Mouse (Mus musculus) gastrocnemius, adult 18-20 months (tissue): ENCODE data around the gene Gm20388. TPM values are rescaled to one million over a fixed set of nuclear protein-coding genes. Genes with fewer than 3 reads are reported as not detected.

Experiments used
- DNase-seq: peaks from one replicate; pipeline ENCODE4 v3.0.0; 2021; ENCODE audit warnings: low spot score
- total RNA-seq, 2 experiments: library from RNA; stranded (reverse); gene quantifications; 2 replicates each; pipeline ENCODE4 v1.2.3; 2021

Gm20388 gene
- total RNA-seq, 2 experiments from 2014 or later: 10.5 to 12.3 TPM

DNA sequence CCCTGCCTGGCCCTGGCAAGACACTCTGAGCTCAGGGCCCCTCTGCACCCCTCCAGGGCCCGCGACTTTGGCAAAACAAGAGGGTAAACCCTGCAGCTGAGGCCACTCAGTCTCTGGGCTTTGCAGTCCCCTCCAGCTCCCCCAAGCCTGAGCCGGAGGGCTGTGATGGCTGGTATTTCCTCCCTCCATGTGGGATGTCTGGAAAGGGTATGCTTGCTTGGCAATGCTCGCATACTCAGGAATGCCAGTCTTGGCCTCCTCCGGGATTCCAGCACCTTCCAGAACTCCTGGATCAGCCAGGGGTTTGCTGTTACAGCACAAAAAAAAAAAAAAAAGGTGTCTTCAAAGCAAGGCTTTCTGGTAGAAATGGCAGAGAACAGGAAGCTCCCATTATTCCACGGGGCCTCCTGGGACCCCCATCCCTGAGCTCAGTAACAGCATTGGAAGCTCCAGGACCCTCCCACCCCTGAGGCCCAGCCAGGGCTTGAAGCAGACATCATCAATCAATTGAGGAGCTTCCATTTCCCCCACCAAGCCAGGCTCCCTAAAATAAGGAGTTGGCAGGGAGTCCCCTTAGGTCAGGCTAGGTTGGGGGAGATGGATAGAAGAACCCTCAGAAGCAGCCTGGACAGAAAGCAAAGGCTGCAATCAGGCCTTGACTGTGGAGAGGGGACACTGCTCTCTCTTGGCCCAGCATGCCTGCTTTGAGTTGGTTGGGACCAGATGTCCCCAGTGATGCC is 1616.3 kb downstream of the Gm20388 start:
- DNase-seq: no peak

- DNase-seq: no peak
Measured at GRCm38 (mm10) chr8:121527751-121528150, 1617.1 kb downstream of the Gm20388 start.

DNA sequence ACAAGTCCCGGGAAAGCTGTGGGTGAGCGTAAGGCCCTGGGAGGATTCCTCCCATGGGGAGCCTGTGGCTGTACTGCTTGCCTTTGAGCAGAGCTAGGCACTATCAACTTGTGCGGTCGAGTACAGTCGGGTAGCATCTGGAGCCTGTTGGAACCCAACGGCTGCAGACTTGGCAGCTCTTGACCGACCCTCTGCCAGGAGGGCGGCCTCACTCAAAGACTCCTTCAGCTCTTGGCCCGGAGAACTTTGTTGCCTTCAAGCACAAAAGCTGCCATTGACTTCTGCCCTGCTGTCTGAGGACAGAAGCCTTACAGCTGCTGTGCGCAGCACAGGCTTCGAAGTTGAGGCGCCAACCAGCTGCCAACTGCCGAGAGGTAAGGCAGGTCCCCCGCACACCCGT is 1618.1 kb downstream of the Gm20388 start:
- DNase-seq: no peak

GRCm38 (mm10) chr8:121530639-121531038 is 1620.0 kb downstream of the Gm20388 start:
- DNase-seq: no peak

GRCm38 (mm10) chr8:121532381-121532780 is 1621.7 kb downstream of the Gm20388 start:
- DNase-seq: no peak

- no peak for DNase-seq
Measured at GRCm38 (mm10) chr8:121541862-121542261, 1631.2 kb downstream of the Gm20388 start.

GRCm38 (mm10) chr8:121542901-121543300 is 1632.3 kb downstream of the Gm20388 start:
- no peak for DNase-seq

- no peak for DNase-seq
Measured at GRCm38 (mm10) chr8:121544276-121544785, 1633.7 kb downstream of the Gm20388 start, which contains the start of gene 1700018B08Rik. TSS of gene 1700018B08Rik (minus strand) at chr8:121544320.

DNA sequence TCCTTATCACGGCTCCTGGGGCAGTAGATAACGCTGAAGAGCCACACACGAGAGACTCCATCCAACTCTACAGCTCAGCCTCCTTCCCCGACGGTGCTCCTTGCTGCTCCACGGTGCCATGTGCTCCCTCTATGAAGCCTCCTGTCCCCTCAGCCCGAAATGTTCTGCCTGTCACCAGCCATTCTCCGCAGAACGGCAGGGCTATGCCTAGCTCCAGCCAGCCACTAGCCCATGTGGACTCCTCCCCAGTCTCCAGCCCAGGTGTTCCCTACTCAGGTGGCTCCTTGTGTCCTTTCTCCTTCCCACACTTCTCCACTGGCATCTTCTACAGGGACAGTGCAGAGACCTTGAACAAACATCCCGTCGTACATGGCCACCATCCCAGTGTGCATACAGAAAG is 1634.3 kb downstream of the Gm20388 start:
- no peak for DNase-seq

DNA sequence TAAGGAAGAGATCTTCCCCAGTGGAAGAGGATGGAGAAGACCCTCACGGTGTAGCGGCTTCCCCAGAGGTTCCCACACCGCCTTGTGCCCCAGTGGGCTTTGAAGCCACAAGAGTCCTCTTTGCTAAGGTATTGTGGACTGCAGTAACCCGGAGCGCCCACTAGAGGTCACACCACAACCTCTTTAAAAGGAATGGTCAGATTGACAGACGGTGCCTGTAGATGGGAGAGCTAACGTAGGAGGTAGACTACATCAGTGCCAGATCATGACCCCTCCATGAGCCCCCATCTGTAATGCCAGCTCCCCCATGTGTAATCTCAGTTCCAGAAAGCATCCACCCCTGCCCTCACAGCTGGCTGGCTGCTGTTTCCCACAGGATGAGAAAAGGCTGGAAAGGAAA is 1636.5 kb downstream of the Gm20388 start:
- peak; percentile 75 for DNase-seq

DNA sequence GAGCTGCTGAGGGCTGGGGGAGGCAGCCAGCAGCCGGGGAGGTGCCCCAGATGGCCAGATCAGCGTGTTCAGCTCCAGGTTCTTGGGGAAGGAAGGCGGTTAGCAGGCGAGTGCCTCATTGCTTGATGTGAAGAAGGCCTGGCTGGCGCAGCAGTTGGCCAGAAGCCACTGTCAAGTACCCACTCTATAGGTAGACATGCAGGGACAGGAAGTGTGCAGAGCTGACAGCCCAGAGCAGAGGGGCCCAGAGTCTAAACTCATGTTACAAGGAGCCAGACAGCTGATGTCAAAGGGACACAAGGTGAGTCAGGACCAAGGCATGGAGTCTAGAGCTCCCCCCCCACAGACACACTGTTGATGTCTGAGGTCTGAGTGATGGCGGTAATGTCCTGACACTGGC is 1639.4 kb downstream of the Gm20388 start:
- DNase-seq: no peak

GRCm38 (mm10) chr8:121551065-121551985 is 1640.7 kb downstream of the Gm20388 start:
- DNase-seq: peak; percentile 88

GRCm38 (mm10) chr8:121552506-121552905 is 1641.9 kb downstream of the Gm20388 start:
- DNase-seq: no peak

DNA sequence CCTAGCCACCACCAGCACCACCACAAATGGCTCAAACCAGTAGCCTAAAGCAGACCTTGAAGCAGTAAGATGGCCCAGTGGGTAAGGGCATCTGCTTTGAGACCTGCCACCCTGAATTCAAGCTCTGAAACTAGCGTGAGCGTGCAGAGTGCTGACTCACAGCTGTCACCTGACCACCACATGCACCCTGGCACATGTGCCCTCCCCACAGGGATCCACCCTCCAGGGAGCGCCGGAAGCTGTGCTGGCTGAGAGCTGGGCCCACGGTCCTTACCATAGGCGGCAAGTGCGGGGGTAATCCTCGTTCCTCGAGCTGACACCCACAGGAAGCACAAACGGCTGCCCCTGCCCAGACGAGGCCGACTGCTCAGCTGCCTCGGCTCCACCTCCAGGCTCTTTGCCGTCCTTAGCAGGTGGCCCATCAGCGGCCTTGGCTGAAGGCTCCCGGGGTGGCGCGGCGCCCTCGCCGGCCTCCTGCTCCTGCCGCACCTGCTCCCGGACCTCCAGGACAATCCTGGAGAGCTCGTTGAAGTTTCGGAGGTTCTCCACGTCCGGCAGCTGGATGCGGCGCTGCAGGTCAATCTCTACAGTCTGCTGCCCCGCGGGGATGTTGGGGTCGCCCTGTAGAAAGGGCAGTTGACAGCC is 1643.3 kb downstream of the Gm20388 start:
- no peak for DNase-seq

GRCm38 (mm10) chr8:121557746-121558145 is 1647.1 kb downstream of the Gm20388 start:
- no peak for DNase-seq

- DNase-seq: no peak
Measured at GRCm38 (mm10) chr8:121558538-121558937, 1647.9 kb downstream of the Gm20388 start.

GRCm38 (mm10) chr8:121559801-121560200 is 1649.2 kb downstream of the Gm20388 start:
- DNase-seq: no peak

DNA sequence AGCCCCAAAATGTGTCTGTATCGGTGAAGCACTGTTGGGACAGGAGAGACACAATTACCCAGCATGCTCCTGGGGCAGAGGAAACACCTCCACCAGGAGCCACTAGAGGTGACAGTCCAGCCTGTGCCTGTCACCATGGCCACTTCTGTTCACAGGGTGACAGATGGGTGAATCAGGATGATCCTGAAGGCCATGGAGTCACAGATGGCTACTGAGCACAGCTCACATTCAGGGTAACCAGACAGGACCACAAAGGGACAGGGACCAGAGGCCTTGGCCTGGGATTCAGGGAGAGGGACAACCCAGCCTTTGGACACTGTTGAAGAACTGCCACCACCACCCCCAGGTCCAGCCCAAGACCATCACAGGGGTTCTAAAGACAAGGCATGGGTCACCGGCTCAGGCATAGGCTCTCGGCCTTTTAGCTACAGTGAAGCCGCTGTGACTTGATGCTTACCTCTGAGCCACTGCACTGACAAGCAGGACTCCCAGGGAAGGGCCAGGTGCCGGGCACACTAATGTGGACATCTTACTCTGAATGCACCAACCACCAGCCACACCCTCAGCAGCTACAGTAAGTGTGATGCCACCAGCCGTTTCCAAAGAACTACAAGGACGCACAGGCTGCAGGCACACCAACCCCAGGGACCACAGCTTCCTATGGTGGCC is 1649.9 kb downstream of the Gm20388 start:
- DNase-seq: no peak

- peak; percentile 86 for DNase-seq
Measured at GRCm38 (mm10) chr8:121561636-121562345, 1651.2 kb downstream of the Gm20388 start.

- peak; percentile 95 for DNase-seq
Measured at GRCm38 (mm10) chr8:121562941-121563351, 1652.3 kb downstream of the Gm20388 start.
